Mouse (Mus musculus): ENCODE results near the gene Timm8b. TPM values are rescaled to one million over a fixed set of nuclear protein-coding genes. Genes with fewer than 3 reads are reported as not detected.

Gene Timm8b
- total RNA-seq (2021), result 100 to 1,000 TPM; 210 to 223 TPM
- long read RNA-seq, experiment 1, transcript Timm8b-201 (2 exons, 518 nt), result major isoform, 28 of 28 reads
- long read RNA-seq, experiment 1, partial matches to known transcripts, result 0 of 28 reads
- long read RNA-seq, experiment 1, other reads (novel, unspliced or antisense), result 0 of 28 reads
- long read RNA-seq, experiment 2, transcript Timm8b-201 (2 exons, 518 nt), result major isoform, 133 of 141 reads
- long read RNA-seq, experiment 2, partial matches to known transcripts, result 0 of 141 reads
- long read RNA-seq, experiment 2, other reads (novel, unspliced or antisense), result 8 of 141 reads

DNA sequence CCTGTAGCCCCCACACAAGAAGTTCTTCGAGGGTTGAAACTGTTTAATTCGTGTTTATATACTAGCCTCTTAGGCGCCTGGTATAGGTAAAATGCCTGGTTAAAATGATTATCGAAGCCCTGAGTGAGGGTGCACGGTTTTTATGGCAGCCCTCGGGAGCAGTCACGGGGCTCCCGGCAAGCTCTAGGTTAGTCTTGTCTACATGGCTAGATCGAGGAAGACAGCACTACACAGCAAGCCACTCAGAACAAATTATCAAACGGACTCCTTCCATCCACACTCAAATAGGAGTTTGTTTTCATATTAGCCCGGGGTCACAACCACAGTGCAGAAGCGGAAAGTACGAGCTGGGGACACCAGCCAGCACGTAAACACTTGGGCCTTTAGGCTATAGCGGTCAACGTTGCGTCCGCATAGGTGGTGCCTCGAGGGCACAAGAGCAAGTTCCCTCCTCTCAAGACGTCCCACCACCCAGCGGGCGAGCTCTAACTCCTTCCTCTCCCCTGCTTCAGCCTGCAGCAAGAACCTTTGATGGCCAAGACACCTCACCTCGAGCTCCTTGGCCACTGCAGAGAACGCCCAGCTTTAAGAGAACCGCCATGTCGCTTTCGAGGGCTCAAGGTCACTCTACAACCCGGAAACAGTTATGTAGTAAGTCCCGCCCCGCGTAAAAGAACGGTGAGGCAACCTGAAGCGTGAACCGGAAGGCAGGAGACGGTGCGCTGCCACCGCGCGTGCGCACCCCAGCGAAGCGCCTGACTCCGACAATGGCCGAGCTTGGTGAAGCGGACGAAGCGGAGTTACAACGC is at the start of gene Timm8b, which contains the start of gene Sdhd:
TSS of gene Timm8b (plus strand) at position 722 of the 809 bp plus-strand sequence.
TSS of gene Sdhd (minus strand) at position 624 of the 809 bp plus-strand sequence.
- peak; percentile 86 to 87 for DNase-seq (ENCODE audit: low spot score in 2 of 2)

DNA sequence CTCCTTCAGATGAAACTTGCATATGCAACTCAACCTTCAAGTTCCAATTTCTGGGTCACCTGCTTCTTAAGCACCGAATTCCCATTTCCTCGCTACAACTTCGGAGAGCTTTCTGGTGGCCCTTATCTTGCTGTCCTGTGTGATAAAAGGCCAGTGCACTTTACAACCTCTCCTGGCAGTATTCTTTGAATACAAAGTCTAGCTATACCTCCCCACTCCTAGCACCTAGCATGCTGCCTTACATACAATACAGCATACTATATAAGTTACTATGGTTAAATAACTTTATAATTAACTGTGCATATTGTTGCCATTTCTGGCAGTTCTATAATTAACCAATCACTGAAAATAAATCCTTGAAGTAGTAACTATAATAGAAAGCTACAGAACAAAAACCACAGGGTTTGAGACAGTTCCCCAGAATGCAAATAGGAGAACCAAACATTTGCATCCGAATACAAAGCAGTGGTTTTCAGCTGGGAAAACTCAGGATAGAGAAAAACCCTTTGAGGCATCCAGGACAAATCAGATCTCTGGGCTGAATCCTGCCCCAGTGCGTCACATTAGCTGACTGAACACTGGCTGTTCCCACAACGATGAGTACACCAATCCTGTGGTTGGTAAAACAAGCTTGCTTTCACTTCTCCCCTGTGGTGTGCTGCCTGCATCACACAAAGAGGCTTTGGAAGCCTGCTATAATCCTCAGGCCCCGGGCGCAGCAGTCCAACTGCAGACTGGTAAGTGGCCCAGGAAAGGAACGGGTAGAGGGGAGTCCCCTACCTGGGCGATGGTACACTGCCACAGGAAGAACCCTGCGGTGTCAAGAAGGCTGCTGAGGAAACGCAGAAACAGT is 49.2 kb upstream of the Timm8b start, which contains the start of gene Il18:
TSS of gene Il18 (plus strand) at position 587 of the 853 bp plus-strand sequence.
- DNase-seq (ENCODE audit: low spot score in 2 of 2), result peak; percentile 14 to 31

DNA sequence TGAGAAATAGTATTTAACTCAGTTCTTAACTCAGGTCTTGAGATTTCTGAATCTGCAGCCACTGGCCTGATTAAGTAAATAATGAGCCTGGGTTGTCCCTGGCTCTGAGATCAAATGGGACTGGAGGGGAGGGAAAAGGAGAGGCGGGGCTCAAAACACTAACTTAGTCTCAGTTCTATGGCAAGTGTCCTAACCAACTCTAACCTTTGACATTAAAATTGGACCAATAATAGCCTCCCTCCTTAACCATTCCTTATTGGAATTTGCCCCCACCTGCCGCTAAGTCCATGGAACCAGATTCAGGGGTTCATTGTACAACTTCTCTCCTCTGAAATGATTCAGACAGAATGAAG is 48.6 kb upstream of the Timm8b start, which contains the start of gene Bco2:
TSS of gene Bco2 (minus strand) at position 88 of the 353 bp plus-strand sequence.
- no peak for DNase-seq (ENCODE audit: low spot score in 2 of 2)

DNA sequence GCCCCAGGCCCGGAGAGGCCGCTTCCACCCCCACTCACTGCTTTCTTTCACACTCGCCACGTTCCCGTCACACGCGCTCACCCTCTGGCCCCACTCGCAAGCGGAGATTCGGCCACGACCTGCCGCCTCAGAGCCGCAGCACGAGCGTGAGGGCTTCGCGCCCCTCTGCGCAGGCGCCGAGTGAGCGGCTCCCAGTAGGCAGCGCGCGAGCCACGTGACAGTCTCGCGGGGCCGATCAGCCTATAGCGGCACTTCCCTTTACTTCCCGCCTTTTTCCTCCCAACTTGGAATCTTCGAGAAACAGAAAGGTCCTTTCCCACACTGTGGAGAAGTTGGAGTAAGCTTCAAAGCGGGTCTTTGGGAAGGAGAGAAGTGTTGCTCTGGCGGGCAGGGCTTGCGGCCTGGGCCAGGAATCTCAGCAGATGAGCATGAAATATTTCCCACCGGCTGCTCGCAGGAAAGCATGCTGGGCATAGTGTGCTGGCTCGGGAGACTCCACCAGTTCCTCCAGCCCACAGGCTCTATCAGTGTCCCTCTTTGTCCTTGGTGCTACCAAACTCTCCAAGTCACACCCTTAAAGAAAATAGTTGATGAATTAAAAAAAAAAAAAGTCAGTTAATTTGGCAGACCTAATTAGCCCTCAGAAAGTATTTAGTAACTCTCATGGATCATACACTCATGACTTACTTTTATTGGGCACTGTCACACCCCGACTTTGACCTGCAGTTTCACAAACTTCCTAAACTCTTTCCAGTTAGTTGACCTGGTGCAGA is 42.4 kb upstream of the Timm8b start, which contains the start of gene Tex12:
TSS of gene Tex12 (minus strand) at position 181 of the 773 bp plus-strand sequence.
- DNase-seq (ENCODE audit: low spot score in 2 of 2), result no peak

DNA sequence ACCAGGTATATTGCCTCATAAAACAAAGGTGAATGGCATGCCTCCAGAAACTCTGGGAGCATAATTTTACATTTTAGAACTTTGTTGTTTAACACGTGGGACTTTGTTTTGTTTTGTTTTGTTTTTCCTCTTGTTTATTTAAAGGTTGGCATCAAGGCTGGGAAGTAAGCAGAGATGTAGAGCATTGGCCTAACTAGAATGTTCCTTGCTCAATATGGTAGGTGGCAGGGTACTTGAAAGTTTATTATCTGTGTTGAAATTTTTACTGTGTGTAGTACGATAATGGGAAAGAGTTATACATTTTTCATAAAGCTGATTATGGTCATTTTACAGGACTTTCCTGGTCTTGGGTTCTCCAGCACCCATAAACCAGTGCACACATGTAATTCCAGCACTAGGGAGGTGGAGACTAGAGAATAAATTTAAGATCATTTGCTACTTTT is 41.8 kb upstream of the Timm8b start:
- no peak for DNase-seq (ENCODE audit: low spot score in 2 of 2)

DNA sequence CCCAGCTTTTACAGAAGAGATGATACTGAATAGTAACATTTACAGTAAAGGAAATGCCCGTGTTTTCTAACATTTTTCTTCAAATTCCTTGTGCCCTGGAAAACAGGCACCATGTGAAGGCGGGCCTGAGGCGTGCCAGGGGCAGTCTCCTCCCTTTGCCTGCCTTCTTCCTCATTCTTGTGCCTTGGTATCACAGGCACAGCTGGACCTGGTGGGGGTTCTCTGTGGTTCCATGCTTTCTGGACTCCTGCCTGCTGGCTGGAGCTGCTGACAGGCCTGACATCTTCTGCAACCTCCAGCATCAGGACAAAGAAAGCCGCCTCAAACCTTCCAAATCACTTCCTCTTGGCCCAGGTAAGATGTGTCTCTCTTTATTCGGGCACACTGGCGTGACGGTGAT is 38.5 kb upstream of the Timm8b start:
- DNase-seq (ENCODE audit: low spot score in 2 of 2), result no peak

DNA sequence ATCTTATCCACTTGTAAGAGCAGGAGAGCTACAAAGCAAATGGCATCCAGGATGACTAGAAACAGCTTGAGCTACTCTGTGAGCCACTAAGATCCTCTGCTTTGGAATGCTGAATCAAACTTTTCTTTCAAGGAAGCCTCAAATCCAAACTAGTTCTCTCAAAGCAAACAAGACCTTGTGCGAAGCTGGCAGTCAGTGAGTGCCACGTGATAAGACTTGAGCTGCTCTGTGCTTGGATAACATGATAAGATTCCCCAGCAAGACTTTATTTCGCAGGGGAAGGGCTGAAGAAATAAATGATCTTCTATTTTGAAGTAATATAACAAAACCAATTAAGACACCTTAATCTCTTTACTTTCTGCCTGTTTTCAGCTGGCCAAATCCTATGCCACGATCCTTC is 37.8 kb upstream of the Timm8b start:
- DNase-seq (ENCODE audit: low spot score in 2 of 2), result no peak

DNA sequence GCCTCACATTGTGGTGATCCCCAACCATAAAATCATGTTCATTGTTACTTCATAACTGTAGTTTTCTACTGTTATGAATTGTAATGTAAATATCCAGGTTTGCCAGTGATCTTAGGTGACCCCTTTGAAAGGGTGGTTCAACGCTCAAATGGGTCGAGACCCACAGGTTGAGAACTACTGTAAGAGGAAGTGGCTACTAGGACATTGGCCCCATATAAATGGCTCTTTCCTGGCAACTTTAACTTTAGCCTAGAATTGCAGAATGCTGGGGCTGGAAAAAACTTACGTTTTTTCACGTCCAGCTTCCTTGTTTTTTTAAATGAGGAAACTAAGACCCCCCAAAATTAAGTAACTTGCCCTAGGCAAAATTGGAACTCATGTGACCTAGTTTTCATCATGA is 36.3 kb upstream of the Timm8b start:
- DNase-seq (ENCODE audit: low spot score in 2 of 2), result no peak

DNA sequence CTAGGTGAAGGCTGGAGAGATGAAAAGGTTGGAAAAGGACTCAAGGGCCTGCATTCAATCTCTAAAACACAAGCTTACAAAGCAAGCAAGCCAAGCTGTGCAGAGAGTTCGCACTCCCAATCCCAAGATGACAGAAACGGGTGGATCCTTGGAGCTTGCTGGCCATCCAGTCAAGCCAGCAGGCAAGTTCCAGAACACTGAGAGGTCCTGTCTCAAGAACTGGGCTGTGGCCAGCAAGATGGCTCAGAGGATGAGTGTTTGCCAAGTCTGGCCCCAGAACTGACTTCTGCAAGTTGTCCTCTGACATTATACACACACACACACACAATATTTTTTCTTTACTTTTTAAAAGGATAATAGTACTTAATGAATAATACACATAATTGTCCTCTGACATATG is 35.8 kb upstream of the Timm8b start:
- no peak for DNase-seq (ENCODE audit: low spot score in 2 of 2)

DNA sequence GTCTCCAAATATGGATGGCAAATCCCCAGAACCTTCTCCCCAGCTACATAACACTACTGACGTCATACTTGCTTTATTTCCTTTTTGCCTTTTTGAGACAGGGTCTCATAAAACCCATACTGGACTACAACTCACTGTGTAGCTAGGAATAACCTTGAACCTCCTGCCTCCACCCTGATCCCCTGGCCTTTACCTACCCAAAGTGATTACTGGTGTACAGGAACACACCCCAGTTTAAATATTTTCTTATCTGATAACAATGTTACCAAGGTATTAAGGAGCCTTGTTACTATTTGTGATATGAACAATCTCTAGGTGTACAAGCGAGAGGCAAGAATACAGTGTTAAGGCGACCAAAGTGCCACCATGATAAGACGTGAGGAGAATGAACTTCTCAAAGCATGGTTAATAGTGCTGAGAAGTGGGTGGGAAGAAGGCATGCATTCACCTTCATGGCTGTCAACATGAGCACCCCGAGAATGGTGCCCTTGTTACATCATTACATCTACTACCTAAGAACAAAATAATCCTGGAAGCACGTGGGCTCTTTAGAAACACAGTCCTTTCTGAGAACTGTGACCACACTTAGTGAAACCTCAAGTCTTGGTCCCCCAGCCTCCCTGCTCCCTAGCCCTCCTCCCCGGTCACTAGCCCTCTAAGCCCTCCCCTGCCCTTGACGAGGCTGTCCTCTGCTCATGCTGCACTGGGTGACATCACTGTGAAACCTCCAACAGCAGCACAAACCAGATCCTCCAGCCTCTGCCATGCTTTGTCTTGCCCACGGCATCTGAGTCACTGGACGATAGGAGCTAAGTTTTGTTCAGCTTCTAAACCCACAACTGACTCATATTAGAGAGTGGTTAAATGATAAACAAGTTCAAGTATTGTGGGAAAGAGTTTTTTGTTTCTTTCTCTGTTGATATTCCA is 33.8 kb upstream of the Timm8b start:
- no peak for DNase-seq (ENCODE audit: low spot score in 2 of 2)

DNA sequence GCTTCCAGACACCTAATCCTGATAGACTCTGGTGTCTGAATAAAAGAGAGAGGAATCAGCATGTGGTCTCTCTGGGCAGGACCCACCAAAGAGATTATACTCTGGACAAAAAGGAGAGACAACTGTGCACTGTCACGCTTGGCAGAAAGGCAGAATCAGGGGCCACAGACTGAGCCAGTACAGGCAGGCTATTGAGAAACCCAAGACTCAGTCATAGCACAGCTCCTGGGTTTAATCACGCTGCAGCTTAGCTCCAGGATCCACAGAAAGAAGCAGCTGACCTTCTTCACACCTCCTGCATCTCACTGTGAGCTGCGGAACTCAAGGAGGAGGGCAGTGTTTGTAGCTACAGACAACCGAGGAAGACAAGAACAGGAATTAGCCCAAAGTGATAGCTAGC is 23.3 kb upstream of the Timm8b start:
- no peak for DNase-seq (ENCODE audit: low spot score in 2 of 2)

DNA sequence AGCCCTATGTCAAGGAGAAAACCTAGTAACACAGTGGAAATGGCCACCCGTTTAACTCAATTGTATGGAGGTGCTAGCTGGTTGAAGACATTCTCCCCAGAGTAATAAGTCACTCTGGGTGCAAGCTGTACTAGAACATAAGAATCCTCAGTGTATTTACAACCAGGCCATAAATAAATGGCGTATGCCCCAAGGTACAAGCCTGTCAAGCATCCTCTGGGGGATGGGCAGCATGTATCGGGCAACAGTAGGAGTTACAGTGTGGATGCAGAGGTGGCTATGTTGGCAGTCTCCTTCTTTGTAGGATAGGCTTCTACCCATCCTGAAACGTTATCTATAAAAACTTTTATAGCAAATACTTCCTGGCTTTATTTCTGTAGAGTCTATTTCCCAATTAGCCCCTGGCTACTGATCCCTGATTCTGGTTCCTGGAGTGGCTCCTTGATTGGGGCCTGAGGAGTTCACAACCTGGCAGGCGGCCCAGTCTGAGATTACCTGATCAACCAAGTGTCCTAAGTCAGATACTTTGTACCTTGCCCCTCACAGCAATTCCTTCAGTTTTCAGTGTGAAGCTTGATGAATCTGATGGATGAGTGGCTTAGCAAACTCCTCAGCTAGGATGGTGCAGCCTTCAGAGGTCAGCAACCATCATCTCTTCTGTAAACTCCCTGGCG is 18.4 kb upstream of the Timm8b start:
- no peak for DNase-seq (ENCODE audit: low spot score in 2 of 2)

DNA sequence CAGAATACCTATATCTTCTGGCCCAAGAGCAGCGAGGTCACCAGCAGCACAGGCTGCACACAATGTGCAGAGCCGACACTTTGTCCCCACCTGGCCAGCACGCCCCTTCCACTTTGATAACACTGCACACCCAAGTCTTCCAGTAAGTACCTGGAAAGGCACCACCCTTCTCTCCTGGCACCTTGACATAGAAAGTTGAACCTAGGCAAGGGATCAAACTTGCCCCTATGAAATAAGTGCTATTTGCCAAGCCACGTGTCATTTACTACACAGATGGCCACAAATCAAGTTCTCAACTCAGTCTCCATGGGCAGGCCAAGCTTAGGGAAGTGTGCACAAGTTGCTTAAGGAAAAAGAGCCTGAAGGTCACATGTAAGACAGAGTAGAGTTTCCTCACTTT is 16.8 kb upstream of the Timm8b start:
- DNase-seq (ENCODE audit: low spot score in 2 of 2), result no peak

DNA sequence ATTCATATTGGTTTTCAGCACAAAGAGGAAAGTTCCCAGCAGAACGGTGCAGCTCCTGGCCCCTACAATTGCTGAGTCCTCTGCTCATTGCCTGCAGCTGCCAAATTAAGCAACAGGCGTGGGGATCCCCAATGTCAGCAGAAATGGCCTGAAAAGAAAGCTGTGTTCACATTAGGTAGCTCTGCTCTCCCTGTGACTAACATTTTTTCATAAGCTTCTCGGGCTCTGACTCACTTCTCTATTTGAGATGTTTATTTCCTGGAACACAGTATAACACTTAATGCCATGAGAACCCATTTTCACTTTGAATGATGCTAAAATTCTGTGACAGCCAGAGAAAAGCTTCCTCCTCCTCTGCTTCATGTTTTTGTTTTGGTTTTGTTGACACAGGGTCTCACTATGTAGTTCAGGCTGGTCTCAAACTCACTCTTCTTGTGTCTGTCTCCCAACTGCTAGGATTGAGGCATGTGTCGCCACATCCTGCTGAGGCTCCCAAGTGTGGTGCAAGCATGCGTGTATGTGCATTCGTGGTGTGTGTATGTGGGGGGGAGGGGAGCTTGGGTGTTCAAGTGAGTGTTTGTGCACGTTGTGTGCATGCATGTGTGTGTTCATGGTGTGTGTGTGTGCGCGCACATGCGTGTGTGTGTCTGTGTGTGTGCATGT is 12.7 kb upstream of the Timm8b start:
- no peak for DNase-seq (ENCODE audit: low spot score in 2 of 2)

DNA sequence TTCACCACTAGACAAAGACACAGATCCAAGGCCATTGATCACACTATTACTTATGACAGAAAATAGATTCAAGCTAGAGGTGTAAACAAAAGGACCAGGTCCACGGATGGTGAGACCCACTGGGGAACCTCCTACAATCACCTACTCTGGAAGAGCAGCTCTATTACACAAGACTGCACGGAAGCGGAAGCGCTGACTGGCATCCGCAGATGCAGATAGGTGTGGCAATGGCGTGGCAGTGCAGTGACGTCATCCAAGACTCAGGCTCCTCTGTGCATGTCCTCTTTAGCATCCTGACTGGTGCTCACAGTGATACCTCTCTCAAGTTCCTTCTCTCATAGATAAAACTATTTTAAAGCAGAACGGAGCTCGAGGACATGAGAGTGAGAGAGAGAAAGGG is 10.8 kb upstream of the Timm8b start:
- no peak for DNase-seq (ENCODE audit: low spot score in 2 of 2)

DNA sequence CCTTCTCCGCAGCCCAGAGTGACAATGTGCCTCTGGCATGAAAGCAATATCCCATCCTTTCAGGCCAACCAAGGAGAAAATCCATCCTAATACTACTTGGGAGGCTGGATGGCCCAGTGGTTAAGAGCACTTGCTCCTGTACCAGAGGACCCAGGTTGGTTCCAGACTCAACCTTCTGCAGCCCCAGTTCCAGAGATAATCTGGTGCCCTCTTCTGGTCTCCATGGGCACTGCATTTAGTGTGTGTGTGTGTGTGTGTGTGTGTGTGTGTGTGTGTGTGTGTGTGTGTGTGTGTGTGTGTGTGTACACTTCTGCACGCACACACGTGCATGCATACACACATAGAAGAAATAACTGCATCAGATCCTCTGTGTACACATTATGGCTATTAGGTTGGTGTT is 10.2 kb upstream of the Timm8b start:
- DNase-seq (ENCODE audit: low spot score in 2 of 2), result peak; percentile 16 to 40

DNA sequence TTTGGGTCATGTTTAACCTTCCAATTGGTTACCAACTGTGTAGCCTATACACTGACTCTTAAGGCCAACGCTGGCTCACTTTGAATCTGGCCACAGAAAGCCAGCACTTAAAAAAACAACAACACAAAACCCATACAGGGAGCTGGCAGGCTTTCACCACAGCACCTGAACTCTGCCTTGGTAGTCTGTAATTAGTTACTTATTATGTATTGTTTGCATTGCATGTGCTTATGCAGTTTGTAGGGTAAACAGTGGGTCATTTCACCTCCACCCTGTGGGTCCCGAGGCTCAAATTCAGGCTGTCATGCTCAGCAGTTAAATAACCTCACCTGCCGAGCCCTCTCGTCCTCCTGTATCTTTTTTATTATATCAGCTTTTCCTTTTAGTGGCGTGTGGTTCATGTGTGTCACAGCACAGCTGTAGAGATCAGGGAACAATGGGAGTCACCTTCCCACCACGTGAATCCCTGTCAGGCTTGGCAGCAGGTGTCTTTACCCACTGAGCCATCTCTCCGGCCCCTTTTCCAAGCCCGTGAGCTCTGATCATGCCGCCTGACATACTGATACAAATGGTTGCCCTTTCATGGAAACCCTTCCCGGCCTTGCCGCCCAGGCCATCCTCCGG is 8.8 kb upstream of the Timm8b start:
- no peak for DNase-seq (ENCODE audit: low spot score in 2 of 2)

DNA sequence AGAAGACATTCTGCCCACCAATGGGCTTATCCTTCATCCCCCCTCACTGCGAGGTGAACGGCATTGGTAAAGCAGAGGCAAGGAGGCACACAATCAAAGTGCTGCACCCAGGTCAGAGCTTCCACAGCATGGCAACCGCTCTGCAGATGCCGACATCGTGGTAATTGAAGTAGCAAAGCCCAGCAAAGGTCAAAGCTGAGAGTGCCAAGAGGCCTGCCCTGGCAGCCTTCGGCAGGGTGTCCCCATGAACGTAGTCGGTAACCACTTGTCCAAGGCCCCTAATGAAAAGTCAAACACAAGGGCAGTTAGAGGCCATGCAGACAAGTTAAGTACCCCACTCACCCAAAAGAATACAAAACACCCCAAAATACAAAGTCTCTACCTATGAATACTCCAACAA is 6.7 kb upstream of the Timm8b start:
- DNase-seq (ENCODE audit: low spot score in 2 of 2), result no peak

All from adrenal gland, adult 18-20 months (tissue).